Mouse (Mus musculus) liver, embryonic 12.5 days (tissue): ENCODE measurements around the gene Mybph. TPM values are rescaled to one million over a fixed set of nuclear protein-coding genes. Genes with fewer than 3 reads are reported as not detected.

Experiments
- ATAC-seq: fragments of 200-750 bp; cut with Nextera tagmentation; 2 replicates; pipeline ENCODE4 v1.8.0; 2017; ENCODE audit warnings: moderate number of reproducible peaks, mild to moderate bottlenecking, moderate library complexity
- H3K27ac ChIP-seq: fragments of 300-500 bp; sonication (generic); 2 replicates; pipeline ENCODE4 v1.5.1; 2016; ENCODE audit warnings: mild to moderate bottlenecking
- H3K27me3 ChIP-seq: fragments of 300-500 bp; sonication (generic); replicated peaks from 2 replicates; pipeline ENCODE4 v1.6.1; 2016; ENCODE audit warnings: mild to moderate bottlenecking, moderate library complexity
- H3K36me3 ChIP-seq: fragments of 300-500 bp; sonication (generic); 2 replicates; pipeline ENCODE4 v1.6.1; 2016; ENCODE audit warnings: mild to moderate bottlenecking, moderate library complexity
- H3K4me1 ChIP-seq: fragments of 300-500 bp; sonication (generic); 2 replicates; pipeline ENCODE4 v1.6.1; 2016
- H3K4me2 ChIP-seq: fragments of 300-500 bp; sonication (generic); 2 replicates; pipeline ENCODE4 v1.6.1; 2016; ENCODE audit warnings: mild to moderate bottlenecking, moderate library complexity
- H3K4me3 ChIP-seq: fragments of 300-500 bp; sonication (generic); 2 replicates; pipeline ENCODE4 v1.5.1; 2016; ENCODE audit warnings: mild to moderate bottlenecking, moderate library complexity
- H3K9ac ChIP-seq: fragments of 300-500 bp; sonication (generic); 2 replicates; pipeline ENCODE4 v1.6.1; 2016; ENCODE audit warnings: mild to moderate bottlenecking, moderate library complexity
- H3K9me3 ChIP-seq: fragments of 300-500 bp; sonication (generic); replicated peaks from 2 replicates; pipeline ENCODE4 v1.6.1; 2016; ENCODE audit warnings: mild to moderate bottlenecking, moderate library complexity
- WGBS: fragments of 180-500 bp; shearing (Covaris S2); methylation state at CpG from one replicate; pipeline ENCODE4 v1.1.7; 2016; ENCODE audit not compliant: insufficient replicate concordance; 5-methylcytosine and 5-hydroxymethylcytosine counted together
- polyA plus RNA-seq: library from polyadenylated mRNA; unstranded; fragments of >200 nt; fragmentation: Nextera tagmentation; extraction: Ambion mirVana; gene quantifications from 2 replicates; pipeline ENCODE4 v1.2.1, GENCODE M21; 2016

The Mybph gene
- polyA plus RNA-seq, 1 experiment from 2014 or later, result 0.37 TPM

- no peak overlapping the region for H3K4me3 ChIP-seq
- ATAC-seq, result no peak
- no peak overlapping the region for H3K27ac ChIP-seq
- no peak overlapping the region for H3K9ac ChIP-seq
- no peak overlapping the region for H3K4me2 ChIP-seq
- 45% methylated on average over 2 of the region's 2 CpGs for WGBS
- no peaks in the 10 kb centered on the region for H3K36me3 ChIP-seq
- H3K27me3 ChIP-seq, result peaks cover 36% of the 10 kb centered on the region; the same call in 1 of the 2 replicates
- no peaks in the 10 kb centered on the region for H3K9me3 ChIP-seq
- peaks cover 15% of the 10 kb centered on the region for H3K4me1 ChIP-seq
These were observed 7.2 kb downstream of the Mybph start for GRCm38 (mm10) chr1:134200481-134200880.

DNA sequence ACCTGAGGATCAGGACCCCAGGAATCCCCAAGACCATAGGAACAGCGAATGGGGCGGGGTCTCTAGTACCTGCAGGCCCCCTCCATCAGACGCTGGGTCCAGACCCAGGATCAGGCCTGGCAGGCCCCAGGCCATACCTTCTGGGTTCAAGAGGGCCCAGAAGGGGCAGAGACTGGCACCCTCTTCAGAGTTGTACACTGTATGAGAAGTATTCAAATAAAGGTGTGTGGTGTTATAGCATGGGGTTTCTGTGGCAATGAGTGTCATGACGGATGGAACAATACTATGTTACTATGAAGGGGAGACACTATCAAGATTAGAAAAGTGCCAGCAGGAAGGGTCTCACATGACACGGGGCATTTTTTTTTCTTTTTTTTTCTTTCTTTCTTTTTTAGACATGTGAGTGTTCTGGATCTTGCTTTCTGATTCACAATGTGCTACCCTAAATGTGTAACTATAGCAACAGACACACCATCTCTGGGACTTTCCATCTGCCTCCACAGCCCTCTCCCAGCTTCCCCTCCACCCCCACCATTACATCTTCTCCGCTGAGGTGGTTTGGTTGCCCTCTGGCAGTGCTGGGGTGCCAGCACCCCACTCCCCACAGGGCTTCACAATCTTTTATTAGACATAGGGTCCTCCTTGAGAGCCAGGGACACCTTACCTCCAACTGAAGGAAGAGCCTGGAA is 7.9 kb downstream of the Mybph start:
- no peak overlapping the region for H3K27ac ChIP-seq
- peaks cover 35% of the 10 kb centered on the region; the same call in 1 of the 2 replicates for H3K27me3 ChIP-seq
- no peak overlapping the region for H3K4me3 ChIP-seq
- H3K4me1 ChIP-seq, result peaks cover 15% of the 10 kb centered on the region
- no peak overlapping the region for H3K9ac ChIP-seq
- H3K4me2 ChIP-seq, result no peak overlapping the region
- no peak for ATAC-seq
- 67% methylated on average over 6 of the region's 6 CpGs for WGBS
- H3K36me3 ChIP-seq, result no peaks in the 10 kb centered on the region
- H3K9me3 ChIP-seq, result no peaks in the 10 kb centered on the region

DNA sequence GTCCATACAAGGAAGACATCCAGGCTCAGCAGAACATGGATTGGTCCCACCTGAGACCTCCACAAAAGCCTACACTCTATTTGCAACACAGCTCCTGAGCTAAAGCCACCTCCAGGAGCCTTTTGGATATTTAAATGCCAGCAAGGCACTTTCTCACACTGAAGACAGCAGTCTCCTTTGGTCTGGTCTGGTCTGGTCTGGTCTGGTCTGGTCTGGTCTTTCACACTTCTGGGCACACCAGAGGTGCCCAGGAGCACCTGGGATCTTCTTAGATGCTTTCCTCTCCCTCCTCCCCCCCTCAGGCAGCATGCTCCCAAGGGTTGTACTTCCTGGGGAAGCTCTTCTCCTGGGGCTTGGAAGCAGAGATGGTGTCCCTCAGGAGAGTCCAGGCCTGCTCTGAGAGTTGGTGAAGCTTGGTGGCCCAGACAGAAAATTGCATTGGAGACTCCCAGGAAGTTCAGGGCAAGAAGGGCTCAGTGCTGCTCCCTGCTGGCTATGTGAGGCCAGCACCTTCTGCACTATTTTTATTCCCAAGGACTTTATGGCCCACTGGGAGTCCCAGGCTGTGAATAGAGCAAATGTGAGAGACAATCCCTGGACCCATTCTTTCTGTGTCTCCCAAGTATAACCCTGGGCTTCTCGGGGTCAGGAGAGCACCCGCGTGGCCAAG is 8.6 kb downstream of the Mybph start:
- Histone ChIP-seq H3K27ac (no peak overlapping the region), H3K9ac (no peak overlapping the region), H3K36me3 (no peaks in the 10 kb centered on the region), H3K4me2 (no peak overlapping the region), H3K27me3 (peaks cover 28% of the 10 kb centered on the region; the same call in 1 of the 2 replicates), H3K9me3 (no peaks in the 10 kb centered on the region), H3K4me1 (peaks cover 19% of the 10 kb centered on the region), H3K4me3 (no peak overlapping the region)
- ATAC-seq, result no peak
- WGBS, result 39% methylated on average over 3 of the region's 3 CpGs

- Histone ChIP-seq H3K4me1 (peaks cover 23% of the 10 kb centered on the region), H3K9me3 (no peaks in the 10 kb centered on the region), H3K4me2 (no peak overlapping the region), H3K27ac (no peak overlapping the region), H3K9ac (no peak overlapping the region), H3K4me3 (no peak overlapping the region), H3K27me3 (peaks cover 14% of the 10 kb centered on the region; the same call in 1 of the 2 replicates), H3K36me3 (no peaks in the 10 kb centered on the region)
- no peak for ATAC-seq
- 85% methylated on average over 13 of the region's 13 CpGs for WGBS
These were observed 11.0 kb downstream of the Mybph start for GRCm38 (mm10) chr1:134204230-134204629.

DNA sequence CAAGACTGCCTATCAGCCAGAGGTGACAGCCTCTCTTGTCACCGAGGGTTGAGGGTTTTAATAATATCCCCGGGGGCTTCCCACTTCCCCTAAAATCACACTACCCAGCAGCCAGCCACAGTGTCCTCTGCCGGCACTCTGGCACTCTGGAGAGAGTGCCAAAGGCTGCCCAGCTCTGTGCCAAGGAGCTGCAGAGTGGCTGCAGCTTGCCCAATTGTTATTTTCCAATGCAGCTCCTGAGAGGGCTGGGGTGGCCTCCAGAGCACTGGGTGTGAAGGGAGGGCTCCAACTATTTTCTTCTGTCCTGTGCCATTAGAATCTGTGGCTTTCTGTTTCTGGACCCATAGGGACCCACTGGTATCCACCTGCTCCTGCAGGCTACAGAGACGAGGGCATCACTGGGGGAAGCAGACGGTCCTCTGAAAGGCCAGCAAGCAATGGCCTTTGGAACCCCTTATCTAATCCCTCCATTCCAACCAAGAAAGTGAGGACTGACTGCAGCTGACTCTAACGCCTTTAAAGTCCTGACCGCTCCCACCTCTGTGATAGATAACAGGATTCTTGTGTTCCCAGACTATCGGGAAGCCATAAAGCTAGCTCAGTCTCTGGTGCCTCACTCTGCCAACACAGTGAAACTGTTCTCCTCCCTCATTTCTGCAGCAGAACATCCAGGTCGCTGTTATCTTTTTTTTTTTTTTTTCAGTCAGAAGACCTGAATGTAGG is 12.2 kb downstream of the Mybph start:
- Histone ChIP-seq H3K27me3 (peaks cover 5% of the 10 kb centered on the region), H3K4me3 (no peak overlapping the region), H3K4me1 (peaks cover 23% of the 10 kb centered on the region), H3K27ac (0 out of 2 replicates have a peak overlapping the region, but pooled peaks have one; percentile 33), H3K9me3 (no peaks in the 10 kb centered on the region), H3K36me3 (no peaks in the 10 kb centered on the region), H3K9ac (no peak overlapping the region), H3K4me2 (peak overlapping the region; percentile 33)
- ATAC-seq, result peak; percentile 76
- WGBS, result 7% methylated on average over 9 of the region's 9 CpGs

GRCm38 (mm10) chr1:134206085-134206484 is 12.8 kb downstream of the Mybph start:
- Histone ChIP-seq H3K27me3 (peaks cover 11% of the 10 kb centered on the region), H3K27ac (no peak overlapping the region), H3K36me3 (no peaks in the 10 kb centered on the region), H3K4me1 (peaks cover 27% of the 10 kb centered on the region), H3K9ac (no peak overlapping the region), H3K4me2 (peak overlapping the region; percentile 33), H3K9me3 (no peaks in the 10 kb centered on the region), H3K4me3 (no peak overlapping the region)
- ATAC-seq, result peak; percentile 66; the same call in 1 of the 2 replicates
- WGBS, result 20% methylated on average over 5 of the region's 5 CpGs

GRCm38 (mm10) chr1:134210179-134210755 is 17.0 kb downstream of the Mybph start:
- Histone ChIP-seq H3K9me3 (no peaks in the 10 kb centered on the region), H3K9ac (no peak overlapping the region), H3K4me2 (no peak overlapping the region), H3K36me3 (no peaks in the 10 kb centered on the region), H3K4me3 (no peak overlapping the region), H3K27me3 (peaks cover 25% of the 10 kb centered on the region), H3K27ac (no peak overlapping the region), H3K4me1 (peaks cover 44% of the 10 kb centered on the region)
- 54% methylated on average over 6 of the region's 6 CpGs for WGBS
- no peak for ATAC-seq

DNA sequence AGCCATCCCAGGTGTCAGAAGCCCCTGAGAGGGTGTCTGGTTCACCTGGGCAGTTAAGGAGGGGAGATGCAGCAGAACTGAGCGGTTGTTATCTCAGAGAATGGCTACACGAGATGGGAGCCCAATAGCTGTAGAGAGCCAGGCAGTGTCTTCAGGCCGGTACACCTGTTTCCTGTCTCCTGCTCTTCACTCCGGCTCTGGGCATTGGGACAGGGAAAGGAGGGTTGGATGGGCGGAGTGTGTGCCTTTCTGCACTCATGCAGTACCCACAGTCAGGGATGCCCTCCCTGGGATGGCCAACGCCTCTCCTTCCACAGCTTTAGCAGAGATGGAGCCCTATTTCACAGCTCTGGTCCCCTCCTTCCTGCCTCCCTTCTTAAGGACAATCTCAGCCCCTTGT is 17.8 kb downstream of the Mybph start:
- WGBS, result 36% methylated on average over 6 of the region's 6 CpGs

GRCm38 (mm10) chr1:134211631-134212030 is 18.4 kb downstream of the Mybph start:
- ATAC-seq, result no peak
- Histone ChIP-seq H3K27ac (no peak overlapping the region), H3K4me1 (peaks cover 35% of the 10 kb centered on the region), H3K9ac (no peak overlapping the region), H3K4me3 (no peak overlapping the region), H3K36me3 (no peaks in the 10 kb centered on the region), H3K9me3 (no peaks in the 10 kb centered on the region), H3K4me2 (no peak overlapping the region), H3K27me3 (peaks cover 38% of the 10 kb centered on the region)
- 31% methylated on average over 2 of the region's 2 CpGs for WGBS

More for the DNA sequence above, 17.8 kb downstream of the Mybph start:
- Histone ChIP-seq H3K4me3 (no peak overlapping the region), H3K27me3 (peaks cover 32% of the 10 kb centered on the region), H3K36me3 (no peaks in the 10 kb centered on the region), H3K9ac (no peak overlapping the region), H3K4me2 (no peak overlapping the region), H3K9me3 (no peaks in the 10 kb centered on the region), H3K27ac (no peak overlapping the region), H3K4me1 (peaks cover 41% of the 10 kb centered on the region)
- no peak for ATAC-seq

DNA sequence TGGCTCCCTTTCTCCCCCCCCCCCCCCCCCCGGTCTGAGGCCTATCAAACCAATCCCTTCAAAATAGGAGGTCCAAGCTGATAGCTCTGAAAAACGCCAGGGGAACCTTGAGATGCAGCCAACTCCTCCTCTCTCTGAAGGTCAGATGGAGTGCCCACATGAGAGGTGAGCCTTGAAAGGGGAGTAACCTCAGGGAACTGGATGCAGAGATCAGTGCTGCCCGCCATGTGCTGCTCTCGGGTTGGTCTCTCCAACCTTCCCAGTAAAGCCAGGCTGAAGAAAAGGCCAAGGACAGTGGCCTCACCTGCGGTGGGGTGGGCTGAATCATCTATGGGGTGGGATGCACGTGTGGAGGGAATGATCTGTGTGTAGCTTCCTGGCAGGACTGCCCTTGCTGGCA is 19.1 kb downstream of the Mybph start:
- ATAC-seq, result no peak
- H3K4me3 ChIP-seq, result no peak overlapping the region
- no peak overlapping the region for H3K27ac ChIP-seq
- no peaks in the 10 kb centered on the region for H3K9me3 ChIP-seq
- WGBS, result 46% methylated on average over 6 of the region's 6 CpGs
- peaks cover 34% of the 10 kb centered on the region for H3K4me1 ChIP-seq
- H3K27me3 ChIP-seq, result peaks cover 42% of the 10 kb centered on the region
- no peaks in the 10 kb centered on the region for H3K36me3 ChIP-seq
- H3K9ac ChIP-seq, result no peak overlapping the region
- H3K4me2 ChIP-seq, result no peak overlapping the region; the same call in 1 of the 2 replicates

- WGBS, result 29% methylated on average over 7 of the region's 7 CpGs
- H3K4me3 ChIP-seq, result no peak overlapping the region
- peaks cover 34% of the 10 kb centered on the region for H3K4me1 ChIP-seq
- no peaks in the 10 kb centered on the region for H3K9me3 ChIP-seq
- peak overlapping the region; percentile 36; the same call in 1 of the 2 replicates for H3K27ac ChIP-seq
- H3K9ac ChIP-seq, result no peak overlapping the region
- peaks cover 44% of the 10 kb centered on the region for H3K27me3 ChIP-seq
- no peaks in the 10 kb centered on the region for H3K36me3 ChIP-seq
- ATAC-seq, result peak; percentile 79
- peak overlapping the region; percentile 50 for H3K4me2 ChIP-seq
These were observed 20.2 kb downstream of the Mybph start for GRCm38 (mm10) chr1:134213405-134213804.
